Mouse (Mus musculus) bone marrow macrophage, adult 2 months (primary cell): ENCODE measurements around the gene Akna.

Source experiments
- CTCF ChIP-seq: IDR thresholded peaks from 2 replicates; pipeline ENCODE4 v1.5.1; 2012; ENCODE audit warnings: low read depth, mild to moderate bottlenecking, low read length, moderate library complexity
- POLR2A ChIP-seq: IDR thresholded peaks from 2 replicates; pipeline ENCODE4 v1.6.1; 2012; ENCODE audit warnings: mild to moderate bottlenecking, low read depth, low read length, borderline replicate concordance

- TF ChIP-seq CTCF (no peak), POLR2A (no peak)
Observed at GRCm38 (mm10) chr4:63411222-63411621, 8.1 kb upstream of the Akna start.
